Mouse (Mus musculus) ovary, postnatal 10 days (tissue): Measurements from ENCODE around the gene Lat2.
"Not testable (repeated sequence)": the region's sequence is repeated elsewhere in the genome, so short reads cannot be mapped to it uniquely, and the experiment has no call there.

Experiments used
- DNase-seq: peaks from one replicate; pipeline ENCODE4 v3.0.0; 2022; ENCODE audit warnings: low spot score

The Lat2 gene

DNA sequence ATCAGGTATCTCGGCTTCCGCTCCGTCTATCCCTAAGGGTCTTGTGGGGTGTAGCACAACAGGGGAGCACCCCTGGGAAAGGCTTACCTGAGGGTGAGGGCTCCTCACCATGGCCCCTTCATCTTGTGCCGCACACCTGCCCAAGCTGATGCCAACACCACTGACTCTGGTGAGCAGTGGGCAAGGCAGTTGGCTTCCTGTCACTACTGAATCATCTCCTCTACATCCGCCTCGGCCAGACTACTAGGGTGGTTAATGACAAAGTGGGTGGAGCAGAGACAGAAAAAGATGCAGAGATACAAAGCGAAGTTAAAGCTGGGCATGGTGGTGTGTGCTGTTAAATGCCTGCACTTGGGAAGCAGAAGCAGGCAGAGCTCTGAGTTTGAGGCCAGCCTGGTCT lies at the start of gene Lat2:
Gene Lat2, minus strand, starts transcription at position 224 of the 400 bp plus-strand sequence.
- no peak for DNase-seq

GRCm38 (mm10) chr5:134656708-134657107 lies 41.9 kb upstream of the Lat2 start:
- DNase-seq: no peak

GRCm38 (mm10) chr5:134652015-134652414 lies 37.2 kb upstream of the Lat2 start:
- DNase-seq: no peak

GRCm38 (mm10) chr5:134650926-134651325 lies 36.1 kb upstream of the Lat2 start:
- DNase-seq: no peak

GRCm38 (mm10) chr5:134648976-134649375 lies 34.2 kb upstream of the Lat2 start:
- DNase-seq: not testable (repeated sequence)

DNA sequence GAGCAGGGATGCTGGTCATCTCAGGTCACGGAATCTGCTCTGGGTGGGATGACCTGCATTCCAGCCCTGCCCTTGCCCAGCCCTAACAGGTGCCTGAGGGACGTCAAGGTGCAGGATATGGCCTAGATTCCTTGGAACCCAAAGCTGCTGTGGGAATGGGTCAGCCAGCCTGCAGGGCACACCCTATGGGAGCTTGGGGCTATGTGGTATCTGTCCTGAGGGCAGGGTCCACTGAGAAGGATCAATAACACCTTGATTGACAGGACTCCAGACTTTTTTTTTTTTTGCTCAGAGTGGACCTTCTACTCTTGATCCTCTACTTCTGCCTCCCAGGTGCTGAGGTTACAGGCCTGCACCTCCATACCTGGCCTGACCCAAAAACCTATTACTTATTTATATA lies 32.6 kb upstream of the Lat2 start:
- no peak for DNase-seq

DNA sequence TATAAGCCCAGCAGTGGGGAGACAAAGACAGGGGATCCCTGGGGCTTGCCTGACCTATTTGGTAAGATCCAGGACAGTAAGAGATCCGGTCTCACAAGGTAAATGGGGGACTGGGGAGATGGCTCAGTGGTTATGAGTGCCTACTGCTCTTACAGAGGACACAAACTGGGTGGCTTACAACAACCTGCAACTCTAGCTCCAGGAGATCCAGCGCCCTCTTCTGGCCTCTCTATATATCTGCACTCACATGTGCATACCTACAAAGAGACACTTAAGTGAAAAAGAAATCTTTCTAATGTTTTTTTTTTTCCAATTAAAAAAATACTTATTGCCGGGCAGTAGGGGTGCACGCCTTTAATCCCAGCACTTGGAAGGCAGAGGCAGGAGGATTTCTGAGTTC lies 31.6 kb upstream of the Lat2 start:
- no peak for DNase-seq

DNA sequence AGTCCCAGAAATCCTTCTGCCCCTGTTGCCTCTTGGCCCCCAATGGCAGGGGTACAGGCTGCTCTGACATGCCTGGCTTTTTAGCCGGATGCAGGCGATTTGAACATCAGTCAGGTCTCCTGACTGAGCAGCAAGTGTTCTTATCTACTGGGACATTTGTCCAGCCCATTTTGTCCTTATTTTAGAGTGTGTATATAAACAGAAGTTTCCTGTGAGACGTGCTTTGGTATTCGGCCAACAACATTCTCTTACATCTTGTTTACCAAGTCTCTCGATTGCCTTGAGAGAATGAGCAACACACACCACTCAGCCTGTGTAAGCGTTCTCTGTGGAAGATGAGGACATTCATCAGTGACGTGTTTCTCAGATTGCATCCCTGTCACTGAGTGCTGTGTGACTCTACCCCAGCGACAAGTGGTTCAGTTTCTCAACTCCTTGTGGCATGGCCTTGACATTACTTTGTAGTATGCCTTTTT lies 29.9 kb upstream of the Lat2 start:
- DNase-seq: no peak

- no peak for DNase-seq
These were observed 29.3 kb upstream of the Lat2 start for GRCm38 (mm10) chr5:134644121-134644520.

DNA sequence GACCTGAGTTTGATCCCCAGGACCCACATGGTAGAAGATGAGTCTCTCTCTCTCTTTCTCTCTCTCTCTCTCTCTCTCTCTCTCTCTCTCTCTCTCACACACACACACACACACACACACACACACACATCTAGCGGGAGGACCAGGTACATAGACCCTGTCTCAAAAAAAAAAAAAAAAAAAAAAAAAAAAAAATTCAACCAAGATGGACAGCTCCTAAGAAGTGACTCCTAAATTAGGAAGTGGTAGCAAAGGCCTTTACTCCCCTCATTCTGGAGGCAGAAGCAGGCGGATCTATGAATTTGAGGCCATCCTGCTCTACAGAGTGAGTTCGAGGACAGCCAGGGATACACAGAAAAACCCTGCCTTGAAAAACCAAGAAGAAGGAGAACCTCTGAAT lies 25.5 kb upstream of the Lat2 start:
- DNase-seq: no peak

DNA sequence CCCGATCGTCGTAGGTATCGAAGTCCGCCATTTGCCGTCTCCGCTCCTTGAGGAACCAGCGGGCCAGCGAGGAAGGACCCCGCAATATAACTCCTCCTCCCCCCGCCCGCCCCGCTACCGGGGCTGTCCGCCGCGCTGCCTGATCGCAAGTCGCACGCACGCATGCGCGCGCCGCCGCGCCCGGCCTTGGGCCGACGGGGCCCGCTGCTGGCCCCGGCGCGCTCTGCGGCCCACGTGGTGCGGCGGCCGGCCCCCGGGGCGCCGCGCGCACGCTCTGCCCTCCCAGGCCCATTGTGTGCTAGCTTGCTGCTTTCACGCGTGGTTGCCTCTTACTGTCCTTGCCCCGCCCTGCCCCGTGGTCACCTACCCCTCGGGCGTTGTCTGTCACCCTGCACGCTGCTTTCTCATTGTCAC lies 24.5 kb upstream of the Lat2 start, which contains the start of gene Eif4h:
Gene Eif4h, minus strand, starts transcription at position 222 of the 414 bp plus-strand sequence.
- peak; percentile 97 for DNase-seq

GRCm38 (mm10) chr5:134638461-134639268 lies 23.8 kb upstream of the Lat2 start:
- DNase-seq: no peak

- DNase-seq: no peak
These were observed 23.1 kb upstream of the Lat2 start for GRCm38 (mm10) chr5:134637820-134638367.

DNA sequence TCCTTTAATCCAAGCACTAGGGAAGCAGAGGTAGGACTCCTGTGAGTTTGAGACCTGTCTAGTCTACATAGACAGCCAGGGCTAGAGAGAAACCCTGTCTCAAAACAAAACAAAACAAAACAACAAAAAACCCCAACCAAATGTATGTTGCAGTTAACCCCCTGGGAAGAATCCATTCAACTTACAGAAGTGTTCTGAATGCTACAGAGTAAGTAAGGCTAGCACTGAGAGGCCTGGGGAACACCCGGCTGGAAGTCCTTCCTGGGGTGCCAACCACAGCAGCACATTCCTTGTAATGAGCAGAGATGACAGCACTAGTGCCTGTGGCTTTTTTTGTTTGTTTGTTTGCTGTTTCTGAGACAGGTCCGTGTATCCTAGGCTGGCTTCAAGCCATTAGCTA lies 18.0 kb upstream of the Lat2 start:
- no peak for DNase-seq

- no peak for DNase-seq
These were observed 16.0 kb upstream of the Lat2 start for GRCm38 (mm10) chr5:134630835-134631234.

DNA sequence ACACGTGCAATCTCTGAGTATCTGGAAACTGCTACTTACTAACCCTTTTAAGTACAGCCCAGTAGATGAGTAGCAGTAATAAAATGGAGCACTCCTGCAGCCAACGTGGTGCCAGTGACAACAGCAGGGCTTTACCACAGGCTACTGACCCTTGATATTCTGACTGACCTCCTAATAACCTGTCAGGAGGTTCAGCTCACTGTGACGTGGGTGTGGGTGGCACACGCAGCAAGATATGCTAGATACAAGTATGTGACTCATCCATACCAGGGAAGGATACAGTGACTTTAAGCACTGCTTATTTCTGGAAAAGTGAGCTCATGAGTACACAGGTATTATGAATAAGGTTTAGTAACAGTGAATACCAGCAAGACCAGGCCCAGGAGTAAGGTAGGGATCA lies 14.7 kb upstream of the Lat2 start:
- DNase-seq: no peak

GRCm38 (mm10) chr5:134622069-134622468 lies 7.2 kb upstream of the Lat2 start:
- DNase-seq: no peak

DNA sequence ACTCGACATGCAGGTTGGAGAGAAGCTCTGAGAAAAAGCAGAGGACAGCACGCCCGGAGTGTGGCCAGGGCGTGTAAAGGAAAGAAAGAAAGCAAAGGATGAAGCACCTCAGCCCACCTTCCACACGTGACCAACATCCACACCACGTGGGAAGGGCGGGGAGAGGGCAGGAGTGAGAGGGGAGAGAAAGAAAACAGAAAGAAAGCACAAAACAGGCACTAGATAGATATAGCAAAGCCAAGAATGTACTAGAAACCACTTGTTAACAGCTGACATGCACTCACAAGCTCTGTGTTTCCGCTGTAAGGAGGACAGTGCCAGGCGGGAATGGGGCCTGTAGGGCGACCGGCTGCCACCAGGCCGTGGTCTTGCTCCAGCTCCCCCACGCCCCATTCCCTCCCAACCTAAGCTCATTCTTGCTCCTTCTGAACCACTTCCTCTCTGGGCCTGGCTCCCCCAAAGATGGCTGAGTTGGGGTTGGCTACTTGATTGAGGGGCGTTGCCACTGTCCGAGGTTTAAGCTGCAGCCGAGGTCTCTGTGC lies 6.3 kb upstream of the Lat2 start:
- DNase-seq: no peak

GRCm38 (mm10) chr5:134620457-134620856 lies 5.6 kb upstream of the Lat2 start:
- DNase-seq: no peak

- peak; percentile 24 for DNase-seq
These were observed 2.2 kb upstream of the Lat2 start for GRCm38 (mm10) chr5:134617071-134617470.

DNA sequence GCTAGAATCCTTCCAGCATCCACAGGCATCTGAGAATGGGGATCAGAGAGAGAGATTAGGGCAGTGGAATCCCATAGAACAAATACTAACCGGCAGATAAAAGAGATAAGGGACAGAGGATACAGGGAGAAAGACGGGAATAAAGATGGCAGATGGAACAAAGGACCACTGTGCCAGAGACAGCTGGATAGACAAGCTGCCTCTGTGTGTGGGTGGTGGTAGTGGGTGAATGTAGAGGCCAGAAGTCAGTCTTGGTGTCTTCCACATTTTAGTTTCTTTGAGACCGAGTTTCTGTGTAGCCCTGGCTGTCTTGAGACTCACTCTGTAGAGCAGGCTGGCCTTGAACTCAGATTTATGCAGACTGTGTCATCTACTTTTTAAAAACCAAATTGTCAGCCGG lies 955 bp upstream of the Lat2 start:
- no peak for DNase-seq

DNA sequence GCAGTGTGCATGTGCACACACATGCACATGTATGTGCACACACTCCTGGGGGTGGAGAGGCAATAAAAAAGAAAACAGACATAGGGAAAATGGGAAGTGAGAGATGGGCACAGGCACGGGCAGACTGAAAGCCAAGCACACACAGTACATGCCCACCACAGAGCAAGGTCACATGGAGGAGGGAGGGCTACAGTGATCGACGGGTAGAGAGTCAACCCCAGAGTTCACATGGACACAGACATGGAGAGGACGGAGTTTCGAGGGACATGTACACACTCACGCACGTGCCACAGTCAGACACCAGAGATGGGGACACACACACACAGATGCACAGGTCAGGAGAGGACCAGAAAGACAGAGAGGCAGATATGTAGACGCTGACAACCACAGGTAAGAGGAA lies 555 bp upstream of the Lat2 start:
- no peak for DNase-seq

GRCm38 (mm10) chr5:134614296-134614695 lies 529 bp downstream of the Lat2 start:
- no peak for DNase-seq
